Mouse (Mus musculus) cerebellum, adult 2 months (tissue): ENCODE measurements around the gene Gipc3.

Experiments
- CTCF ChIP-seq: fragments of 200-500 bp; IDR thresholded peaks from 2 replicates; pipeline ENCODE4 v1.5.1; 2011; ENCODE audit warnings: low read depth, mild to moderate bottlenecking, control low read depth, low read length, moderate library complexity, borderline replicate concordance; ENCODE audit not compliant: insufficient read depth
- POLR2A ChIP-seq: fragments of 200-500 bp; IDR thresholded peaks from 2 replicates; pipeline ENCODE4 v1.6.1; 2011; ENCODE audit warnings: low read length, control low read depth, borderline replicate concordance; ENCODE audit not compliant: insufficient read depth

DNA sequence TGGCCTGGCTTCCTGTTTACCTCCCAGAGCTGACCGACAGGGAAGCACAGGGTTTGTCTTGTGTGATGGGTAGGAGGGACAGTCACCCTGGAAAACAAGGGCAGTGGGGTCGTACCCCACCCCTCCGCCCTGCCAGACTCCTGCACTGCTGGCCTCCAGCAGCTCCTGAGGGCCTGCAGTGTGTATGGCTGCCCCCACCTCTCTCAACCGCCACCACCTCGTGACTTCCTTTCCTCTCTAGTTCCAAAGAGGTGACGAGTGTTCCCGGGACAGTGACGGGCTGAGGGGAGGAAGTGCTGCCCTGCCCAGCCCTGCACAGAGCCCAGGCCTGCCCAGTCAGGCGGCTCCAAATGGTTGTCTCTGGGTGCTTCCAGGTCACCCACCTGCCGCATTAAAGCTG lies 45.2 kb downstream of the Gipc3 start:
- TF ChIP-seq CTCF (no peak), POLR2A (no peak)
